ENCODE assay signal across 20 mouse cellular contexts in genomic region chr14:25857940-25858339, GRCm38 (mm10). TPM values are rescaled to one million over a fixed set of nuclear protein-coding genes. Genes with fewer than 3 reads are reported as not detected.
A peak's percentile ranks its signal among the peaks of the same experiment; 100 is the strongest.
DNase-seq lines count a peak whose midpoint lies in the region; ATAC-seq and TF ChIP-seq lines count a peak whose summit lies in the region.
"Had no signal": no experiment of that assay in that cellular context is flagged by ENCODE, and none has a peak within 500 bp of the region (broad histone marks: within the 10 kb centered on the region; RNA-seq: fewer than 3 reads in every experiment).

No protein-coding gene starts in this region.

- in situ Hi-C loops in CH12.LX (cut with MboI; ENCODE audit: low pct_ligation_motif_present, low pct_unique_long_range_greater_than_20kb, low sequenced_read_pairs) = no loop called here

- WGBS in liver, postnatal 0 days (ENCODE audit: insufficient replicate concordance) = 39% methylated on average over 8 of the region's 8 CpGs
- 73% methylated on average over 8 of the region's 8 CpGs for whole genome bisulfite sequencing in kidney, embryonic 14.5 days

- no peak overlapping the region for H3K9ac ChIP-seq in CH12.LX (ENCODE audit: insufficient read depth, low read depth)
- 0 out of 2 replicates have a peak overlapping the region, but pooled peaks have one; percentile 34 for H3K9ac ChIP-seq in liver, postnatal 0 days (replicated peaks)
- H3K9ac ChIP-seq in kidney, embryonic 14.5 days (ENCODE audit: low read depth, low read length) = no peak overlapping the region
- H3K9ac ChIP-seq: embryonic facial prominence, embryonic 15.5 days; forebrain, embryonic 12.5 days; liver, embryonic 14.5 days; midbrain, embryonic 15.5 days; neural tube, embryonic 13.5 days had no signal

- H3K4me1 ChIP-seq in megakaryocyte, embryonic 14.5 days = peaks cover 100% of the 10 kb centered on the region
- peaks cover 30 to 50% of the 10 kb centered on the region in 2 experiments for H3K4me1 ChIP-seq in CH12.LX (ENCODE audit: control insufficient read depth in 1 of 2, insufficient read depth in 2 of 2)
- H3K4me1 ChIP-seq in liver, postnatal 0 days (ENCODE audit: insufficient read depth) = peaks cover 59% of the 10 kb centered on the region
- H3K4me1 ChIP-seq in kidney, embryonic 14.5 days (ENCODE audit: control insufficient read depth, insufficient read depth, low read length) = peaks cover 7% of the 10 kb centered on the region; the same call in 1 of the 2 replicates
- H3K4me1 ChIP-seq: forebrain, embryonic 12.5 days; midbrain, embryonic 15.5 days; neural tube, embryonic 13.5 days had no signal

- H3K4me2 ChIP-seq in CH12.LX (ENCODE audit: insufficient read depth, low read depth, poor library complexity, severe bottlenecking) = peak overlapping the region; percentile 55
- peak overlapping the region; percentile 35; the same call in 1 of the 2 replicates for H3K4me2 ChIP-seq in liver, postnatal 0 days (ENCODE audit: low read depth, low read length)
- H3K4me2 ChIP-seq in kidney, embryonic 14.5 days (replicated peaks; ENCODE audit: low read depth, low read length) = no peak overlapping the region
- H3K4me2 ChIP-seq: embryonic facial prominence, embryonic 15.5 days; forebrain, embryonic 12.5 days; midbrain, embryonic 15.5 days; neural tube, embryonic 13.5 days had no signal

- no peak for ATAC-seq in megakaryocyte, adult 5-6 weeks (ENCODE audit: poor library complexity, severe bottlenecking)
- no peak for ATAC-seq in liver, postnatal 0 days
- ATAC-seq in kidney, embryonic 14.5 days (ENCODE audit: low FRiP score, low TSS enrichment) = no peak
- ATAC-seq in monocyte, adult 5-6 weeks (replicated peaks; ENCODE audit: insufficient number of reproducible peaks, low FRiP score, low TSS enrichment, poor library complexity, severe bottlenecking) = no peak
- ATAC-seq: midbrain, embryonic 15.5 days had no signal

- dilution Hi-C loops in CH12.LX (cut with MboI; ENCODE audit: extremely low pct_ligation_motif_present, extremely low pct_unique_long_range_greater_than_20kb, low sequenced_read_pairs) = no loop called here

- no peak overlapping the region for H3K27ac ChIP-seq in CH12.LX (ENCODE audit: insufficient read depth, low read depth)
- peak overlapping the region; percentile 53; the same call in 1 of the 2 replicates for H3K27ac ChIP-seq in liver, postnatal 0 days (ENCODE audit: low read depth)
- no peak overlapping the region for H3K27ac ChIP-seq in kidney, embryonic 14.5 days (ENCODE audit: low read depth, low read length)
- H3K27ac ChIP-seq: embryonic facial prominence, embryonic 15.5 days; forebrain, embryonic 12.5 days; liver, embryonic 14.5 days; midbrain, embryonic 15.5 days; neural tube, embryonic 13.5 days had no signal

- no peak for TF ChIP-seq POLR2A in CH12.LX (IDR thresholded peaks at IDR 0.05; ENCODE audit: low read depth, low read length)

- no peak for TF ChIP-seq RAD21 in CH12.LX (IDR thresholded peaks at IDR 0.05; ENCODE audit: low read depth, low read length)

- H3K9me3 ChIP-seq in megakaryocyte, embryonic 14.5 days = no peaks in the 10 kb centered on the region
- no peaks in the 10 kb centered on the region for H3K9me3 ChIP-seq in CH12.LX (replicated peaks; ENCODE audit: low read length)
- no peaks in the 10 kb centered on the region for H3K9me3 ChIP-seq in liver, postnatal 0 days (ENCODE audit: low read length)
- no peaks in the 10 kb centered on the region for H3K9me3 ChIP-seq in kidney, embryonic 14.5 days (ENCODE audit: control insufficient read depth, low read length)
- H3K9me3 ChIP-seq: embryonic facial prominence, embryonic 15.5 days; forebrain, embryonic 12.5 days; midbrain, embryonic 15.5 days; neural tube, embryonic 13.5 days had no signal

- peaks cover 25% of the 10 kb centered on the region for H3K36me3 ChIP-seq in megakaryocyte, embryonic 14.5 days (replicated peaks; ENCODE audit: low read length)
- H3K36me3 ChIP-seq in CH12.LX (replicated peaks in 1 of 2; ENCODE audit: control insufficient read depth in 1 of 2, insufficient read depth in 1 of 2, low read length in 1 of 2) = peaks cover 0 to 2% of the 10 kb centered on the region in 2 experiments
- no peaks in the 10 kb centered on the region for H3K36me3 ChIP-seq in liver, postnatal 0 days (replicated peaks; ENCODE audit: insufficient read depth, low read length)
- no peaks in the 10 kb centered on the region for H3K36me3 ChIP-seq in kidney, embryonic 14.5 days (ENCODE audit: control insufficient read depth, insufficient read depth, low read length)
- H3K36me3 ChIP-seq: embryonic facial prominence, embryonic 15.5 days; forebrain, embryonic 12.5 days; midbrain, embryonic 15.5 days; neural tube, embryonic 13.5 days had no signal

- H3K4me3 ChIP-seq in megakaryocyte, embryonic 14.5 days (replicated peaks) = peak overlapping the region; percentile 34
- H3K4me3 ChIP-seq in CH12.LX (replicated peaks in 1 of 3; ENCODE audit: low read depth in 2 of 3, low read length in 2 of 3, poor library complexity in 1 of 3) = no peak overlapping the region
- H3K4me3 ChIP-seq in liver, postnatal 0 days (ENCODE audit: low read depth, low read length) = no peak overlapping the region
- no peak overlapping the region for H3K4me3 ChIP-seq in kidney, embryonic 14.5 days (ENCODE audit: low read length)
- H3K4me3 ChIP-seq: embryonic facial prominence, embryonic 15.5 days; forebrain, embryonic 12.5 days; midbrain, embryonic 15.5 days; neural tube, embryonic 13.5 days had no signal

- H3K27me3 ChIP-seq in megakaryocyte, embryonic 14.5 days (replicated peaks) = no peaks in the 10 kb centered on the region
- no peaks in the 10 kb centered on the region for H3K27me3 ChIP-seq in CH12.LX (replicated peaks)
- no peaks in the 10 kb centered on the region for H3K27me3 ChIP-seq in liver, postnatal 0 days (ENCODE audit: insufficient read depth, low read length)
- no peaks in the 10 kb centered on the region for H3K27me3 ChIP-seq in kidney, embryonic 14.5 days (ENCODE audit: control insufficient read depth, insufficient read depth, low read length)
- H3K27me3 ChIP-seq: embryonic facial prominence, embryonic 15.5 days; forebrain, embryonic 12.5 days; midbrain, embryonic 15.5 days; neural tube, embryonic 13.5 days; Patski had no signal

- DNase-seq in CH12.LX (ENCODE audit: extremely low read depth) = no peak
- no peak for DNase-seq in liver, postnatal 0 days
- DNase-seq in thymus, postnatal 14 days = peak; percentile 40
- no peak for DNase-seq in right cerebral cortex, postnatal 10 days (ENCODE audit: low spot score in 2 of 2)
- DNase-seq: cerebellum, adult 11-12 months; kidney, postnatal 36 days; left cerebral cortex, postnatal 4 days had no signal

- H3K79me2 ChIP-seq in CH12.LX (replicated peaks; ENCODE audit: control insufficient read depth, extremely low read depth, insufficient read depth, poor library complexity, severe bottlenecking) = no peaks in the 10 kb centered on the region

- TF ChIP-seq EP300 in CH12.LX (IDR thresholded peaks at IDR 0.05; ENCODE audit: low read length) = no peak
- TF ChIP-seq EP300 in liver, postnatal 0 days (IDR thresholded peaks at IDR 0.05; ENCODE audit: low read depth) = no peak

- TF ChIP-seq CTCF in CH12.LX (conservative IDR thresholded peaks at IDR 0.05 in 1 of 2, IDR thresholded peaks at IDR 0.05 in 1 of 2; ENCODE audit: low read depth in 2 of 2, low read length in 2 of 2) = no peak
- TF ChIP-seq CTCF in liver, postnatal 0 days (IDR thresholded peaks at IDR 0.05; ENCODE audit: low read depth) = no peak

TF ChIP-seq in CH12.LX, 34 proteins besides CTCF, POLR2A, EP300 and RAD21 (continues in another document):
- TF ChIP-seq HCFC1 (IDR thresholded peaks at IDR 0.05; ENCODE audit: low read depth, low read length) (no peak), MEF2A (IDR thresholded peaks at IDR 0.05; ENCODE audit: borderline replicate concordance, low read depth, low read length) (no peak), CHD1 (IDR thresholded peaks at IDR 0.05; ENCODE audit: low read depth, low read length) (no peak), E2F4 (IDR thresholded peaks at IDR 0.05; ENCODE audit: insufficient replicate concordance, low read depth, low read length) (no peak), MAFK (IDR thresholded peaks at IDR 0.05; ENCODE audit: insufficient replicate concordance, low read length) (no peak), BHLHE40 (IDR thresholded peaks at IDR 0.05; ENCODE audit: low read depth, low read length) (peak; percentile 73), MYC (IDR thresholded peaks at IDR 0.05; ENCODE audit: low read depth, low read length) (peak; percentile 35; the same call in 1 of the 2 replicates), MAX (IDR thresholded peaks at IDR 0.05; ENCODE audit: low read length) (peak; percentile 59; the same call in 1 of the 2 replicates), GABPA (IDR thresholded peaks at IDR 0.05; ENCODE audit: insufficient replicate concordance, low read depth, low read length) (no peak), NELFE (IDR thresholded peaks at IDR 0.05; ENCODE audit: low read depth, low read length) (no peak), KAT2A (IDR thresholded peaks at IDR 0.05; ENCODE audit: insufficient replicate concordance, low read length) (no peak), ZKSCAN1 (IDR thresholded peaks at IDR 0.05; ENCODE audit: borderline replicate concordance, low read depth, low read length) (no peak), USF2 (conservative IDR thresholded peaks at IDR 0.05; ENCODE audit: low read depth, low read length) (no peak), ZNF384 (IDR thresholded peaks at IDR 0.05; ENCODE audit: low read depth, low read length) (no peak)

RNA-seq across cellular contexts. Expression of gene Anxa11, which starts 16.0 kb away (rescaled TPM):
- polyA plus RNA-seq in megakaryocyte, embryonic 14.5 days (2012; ENCODE audit: insufficient read depth, low replicate concordance) = 67.6 and 164 TPM in 2 replicates
- total RNA-seq in megakaryocyte, adult 5-6 weeks (2015) = 91.2 and 103 TPM in 2 replicates
- 21.2 and 38.7 TPM in 2 replicates for total RNA-seq in megakaryocyte, adult 5-6 weeks (2017)
- total RNA-seq in CH12.LX (2012; rRNA removed) (8.4 and 8.8 TPM in 2 replicates), CH12.LX (2014; rRNA removed) (4.6 and 5.0 TPM in 2 replicates)
- polyA plus RNA-seq in CH12.LX (2012; ENCODE audit: insufficient read length, low read depth) = 31.4 and 35.0 TPM in 2 replicates
- polyA plus RNA-seq in liver, postnatal 0 days (2015; fragmentation: Nextera tagmentation; extraction: Ambion mirVana) = 13.1 and 13.9 TPM in 2 replicates
- 29.1 and 44.5 TPM in 2 replicates for polyA plus RNA-seq in kidney, embryonic 14.5 days (2014; fragmentation: Nextera tagmentation; extraction: Ambion mirVana)
- total RNA-seq in monocyte, adult 5-6 weeks (2017) = 7.9 to 21.5 TPM (median 10.8 TPM) in 3 replicates

RNA-seq across cellular contexts. Expression of gene Plac9a, which starts 45.0 kb away (rescaled TPM):
- polyA plus RNA-seq in megakaryocyte, embryonic 14.5 days (2012; ENCODE audit: insufficient read depth, low replicate concordance) = not detected in 2 replicates
- not detected in 2 replicates for total RNA-seq in megakaryocyte, adult 5-6 weeks (2015)
- total RNA-seq in megakaryocyte, adult 5-6 weeks (2017) = not detected in 2 replicates
- total RNA-seq in CH12.LX (2012; rRNA removed) (not detected in 2 replicates), CH12.LX (2014; rRNA removed) (not detected in 2 replicates)
- polyA plus RNA-seq in CH12.LX (2012; ENCODE audit: insufficient read length, low read depth) = not detected in 2 replicates
- polyA plus RNA-seq in liver, postnatal 0 days (2015; fragmentation: Nextera tagmentation; extraction: Ambion mirVana) = not detected in 2 replicates
- polyA plus RNA-seq in kidney, embryonic 14.5 days (2014; fragmentation: Nextera tagmentation; extraction: Ambion mirVana) = 0.62 TPM in 1 of 2 replicates, not detected in the other
- total RNA-seq in monocyte, adult 5-6 weeks (2017) = not detected in 3 replicates
- polyA plus RNA-seq: brain, embryonic 14.5 days; forebrain, embryonic 12.5 days; heart, embryonic 14.5 days; hindbrain, embryonic 11.5 days; neural tube, embryonic 13.5 days; Patski had no signal
